In the genomic region with DNA sequence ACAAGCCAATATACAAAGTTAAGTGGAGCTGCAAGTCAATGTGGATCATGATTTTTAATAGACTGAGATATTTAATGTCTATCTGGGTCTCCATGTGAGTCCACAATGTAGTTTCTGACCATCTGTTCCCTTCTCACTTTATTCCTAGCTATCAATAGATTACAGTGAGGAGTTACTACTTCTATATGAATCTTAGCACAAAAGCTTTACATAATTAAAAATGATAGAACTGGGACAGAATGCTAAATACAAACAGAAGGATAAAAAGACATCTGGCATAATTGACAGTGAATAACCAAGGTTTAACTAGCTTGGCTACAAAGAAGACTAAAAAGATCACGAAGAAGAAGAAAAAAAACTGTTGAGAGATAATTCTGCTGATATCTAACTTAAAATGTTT, we compare ENCODE assay signal across 20 mouse cellular contexts.
"Had no signal": no experiment of that assay in that cellular context is flagged by ENCODE, and none has a peak within 500 bp of the region (broad histone marks: within the 10 kb centered on the region; RNA-seq: fewer than 3 reads in every experiment).

No protein-coding gene starts in this region.

- H3K9me3 ChIP-seq: limb, embryonic 12.5 days; limb, embryonic 15.5 days; midbrain, embryonic 15.5 days; neural tube, embryonic 13.5 days had no signal

- H3K27me3 ChIP-seq: limb, embryonic 12.5 days; limb, embryonic 15.5 days; midbrain, embryonic 15.5 days; neural tube, embryonic 13.5 days had no signal

- H3K4me1 ChIP-seq: limb, embryonic 12.5 days; limb, embryonic 15.5 days; midbrain, embryonic 15.5 days; neural tube, embryonic 13.5 days had no signal

- H3K36me3 ChIP-seq: limb, embryonic 12.5 days; limb, embryonic 15.5 days; midbrain, embryonic 15.5 days; neural tube, embryonic 13.5 days had no signal

- H3K9ac ChIP-seq: limb, embryonic 12.5 days; limb, embryonic 15.5 days; liver, embryonic 14.5 days; liver, postnatal 0 days; lung, embryonic 14.5 days; midbrain, embryonic 15.5 days; neural tube, embryonic 13.5 days had no signal

- H3K4me2 ChIP-seq: limb, embryonic 12.5 days; limb, embryonic 15.5 days; liver, embryonic 11.5 days; lung, embryonic 14.5 days; midbrain, embryonic 15.5 days; neural tube, embryonic 13.5 days had no signal

- ATAC-seq: liver, postnatal 0 days; lung, postnatal 0 days; midbrain, embryonic 15.5 days had no signal

- DNase-seq: kidney, adult 11 months; kidney, adult 9 months; kidney, postnatal 14 days; kidney, postnatal 4 days; left cerebral cortex, postnatal 4 days; liver, postnatal 0 days; lung, embryonic 14.5 days; right cerebral cortex, postnatal 25 days; thymus, adult 2 months; thymus, postnatal 14 days; thymus, postnatal 4 days had no signal

- H3K27ac ChIP-seq: limb, embryonic 12.5 days; limb, embryonic 15.5 days; liver, embryonic 14.5 days; macrophage; midbrain, embryonic 15.5 days; neural tube, embryonic 13.5 days had no signal

- H3K4me3 ChIP-seq: limb, embryonic 12.5 days; limb, embryonic 15.5 days; midbrain, embryonic 15.5 days; myocyte; neural tube, embryonic 13.5 days had no signal
